Mouse (Mus musculus) embryonic fibroblast, embryonic 13.5 days (primary cell): ENCODE measurements around the gene Med18.

Experiments
- CTCF ChIP-seq: IDR thresholded peaks from 2 replicates; pipeline ENCODE4 v1.5.1; 2011; ENCODE audit warnings: mild to moderate bottlenecking, control low read depth, low read length, moderate library complexity, borderline replicate concordance; ENCODE audit not compliant: insufficient read depth
- POLR2A ChIP-seq: IDR thresholded peaks from 2 replicates; pipeline ENCODE4 v1.6.1; 2011; ENCODE audit warnings: low read depth, mild to moderate bottlenecking, control low read depth, low read length, moderate library complexity

GRCm38 (mm10) chr4:132454216-132454615, 9.5 kb downstream of the Med18 start:
- TF ChIP-seq POLR2A (no peak), CTCF (no peak)
